Mouse (Mus musculus) embryonic facial prominence, embryonic 11.5 days (tissue): ENCODE measurements around the gene Ankle1. TPM values are rescaled to one million over a fixed set of nuclear protein-coding genes. Genes with fewer than 3 reads are reported as not detected.
"Not testable (repeated sequence)": the region's sequence is repeated elsewhere in the genome, so short reads cannot be mapped to it uniquely, and the experiment has no call there.

ENCODE experiments used
- ATAC-seq: fragments of 200-750 bp; cut with Nextera tagmentation; replicated peaks from 2 replicates; pipeline ENCODE4 v1.8.0; 2017; ENCODE audit warnings: low read depth; ENCODE audit not compliant: insufficient number of reproducible peaks, low FRiP score, low TSS enrichment
- DNase-seq: peaks from one replicate; pipeline ENCODE4 v3.0.0-alpha.2; 2015; ENCODE audit warnings: low spot score
- H3K27ac ChIP-seq: fragments of 300-500 bp; sonication (generic); replicated peaks from 2 replicates; pipeline ENCODE4 v1.5.1; 2014; ENCODE audit warnings: mild to moderate bottlenecking, low read depth, low read length, control low read depth
- H3K27me3 ChIP-seq: fragments of 300-500 bp; sonication (generic); 2 replicates; pipeline ENCODE4 v1.6.1; 2014; ENCODE audit warnings: mild to moderate bottlenecking, low read length, moderate library complexity, mixed read lengths; ENCODE audit not compliant: control insufficient read depth, insufficient read depth
- H3K36me3 ChIP-seq: fragments of 300-500 bp; sonication (generic); replicated peaks from 2 replicates; pipeline ENCODE4 v1.6.1; 2014; ENCODE audit warnings: low read depth, mild to moderate bottlenecking, low read length, moderate library complexity, mixed read lengths; ENCODE audit not compliant: control insufficient read depth, insufficient read depth
- H3K4me1 ChIP-seq: fragments of 300-500 bp; sonication (generic); 2 replicates; pipeline ENCODE4 v1.6.1; 2014; ENCODE audit warnings: low read length, mixed read lengths; ENCODE audit not compliant: control insufficient read depth, insufficient read depth
- H3K4me2 ChIP-seq: fragments of 300-500 bp; sonication (generic); 2 replicates; pipeline ENCODE4 v1.6.1; 2014; ENCODE audit warnings: low read depth, mild to moderate bottlenecking, control low read depth, low read length, moderate library complexity
- H3K4me3 ChIP-seq: fragments of 300-500 bp; sonication (generic); 2 replicates; pipeline ENCODE4 v1.5.1; 2014; ENCODE audit warnings: low read depth, low read length, control low read depth
- H3K9ac ChIP-seq: fragments of 300-500 bp; sonication (generic); replicated peaks from 2 replicates; pipeline ENCODE4 v1.6.1; 2014; ENCODE audit warnings: mild to moderate bottlenecking, control low read depth, low read length
- H3K9me3 ChIP-seq: fragments of 300-500 bp; sonication (generic); replicated peaks from 2 replicates; pipeline ENCODE4 v1.6.1; 2016; ENCODE audit warnings: mild to moderate bottlenecking, low read length, inconsistent platforms, mixed read lengths; ENCODE audit not compliant: control insufficient read depth
- WGBS: fragments of 180-500 bp; shearing (Covaris S2); extraction: QIAGEN DNeasy Blood & Tissue Kit; methylation state at CpG from one replicate; pipeline ENCODE4 v1.1.7; 2014; 5-methylcytosine and 5-hydroxymethylcytosine counted together
- polyA plus RNA-seq: library from polyadenylated mRNA; unstranded; fragments of >200 nt; fragmentation: Nextera tagmentation; extraction: Ambion mirVana; gene quantifications from 2 replicates; pipeline ENCODE4 v1.2.1, GENCODE M21; 2014

The Ankle1 gene
- polyA plus RNA-seq, 1 experiment from 2014 or later: 9.0 TPM

DNA sequence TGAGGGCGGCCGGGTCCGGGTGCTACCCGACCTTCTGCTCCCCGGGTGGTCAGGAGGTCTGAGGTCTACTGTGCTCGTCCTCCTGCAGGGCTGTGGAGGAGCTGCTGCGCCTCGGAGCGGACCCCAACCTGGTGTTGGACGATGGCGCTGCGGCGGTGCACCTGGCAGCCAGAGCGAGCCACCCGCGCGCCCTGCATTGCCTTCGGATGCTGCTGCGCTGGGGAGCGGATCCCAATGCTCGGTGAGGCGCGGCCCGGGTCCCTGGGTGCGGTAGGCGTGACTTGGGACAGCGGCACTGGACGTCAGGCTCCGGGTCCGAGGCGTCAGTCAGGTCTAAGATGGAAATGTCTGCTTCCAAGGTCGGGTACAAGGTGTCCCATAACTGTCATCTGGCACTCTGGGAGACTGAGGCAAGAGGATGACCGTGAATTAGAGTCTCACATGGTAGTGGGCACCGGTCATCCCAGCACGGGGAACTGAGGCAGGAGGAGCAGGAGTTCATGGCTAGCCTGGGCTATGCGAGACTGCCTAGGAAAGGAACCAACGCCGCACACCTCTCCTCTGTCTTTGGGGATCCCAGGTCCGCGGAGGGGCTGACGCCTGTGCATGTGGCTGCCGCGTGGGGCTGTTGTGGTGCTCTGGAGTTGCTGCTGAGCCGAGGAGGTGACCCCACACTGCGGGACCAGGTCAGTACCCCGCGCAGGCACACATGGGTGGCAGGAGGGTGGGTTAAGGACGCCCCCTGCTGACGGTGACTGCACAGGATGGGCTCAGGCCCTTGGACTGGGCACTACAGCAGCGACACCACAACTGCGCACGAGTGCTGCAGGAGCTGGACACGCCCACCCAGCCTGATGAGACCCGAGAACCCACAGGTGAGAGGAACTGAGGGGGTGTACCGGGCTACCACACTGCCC, 547 bp downstream of the Ankle1 start:
- ATAC-seq (peak; percentile 84), DNase-seq (peak; percentile 81)
- H3K4me3 ChIP-seq: peak overlapping the region; percentile 62
- H3K27me3 ChIP-seq: no peaks in the 10 kb centered on the region
- no peaks in the 10 kb centered on the region for H3K9me3 ChIP-seq
- H3K9ac ChIP-seq: peak overlapping the region; percentile 77
- 0 out of 2 replicates have a peak, but pooled peaks cover 5% of the 10 kb centered on the region for H3K4me1 ChIP-seq
- peaks cover 4% of the 10 kb centered on the region for H3K36me3 ChIP-seq
- WGBS: 1% methylated on average over 55 of the region's 55 CpGs
- H3K4me2 ChIP-seq: peak overlapping the region; percentile 94
- no peak overlapping the region; the same call in 1 of the 2 replicates for H3K27ac ChIP-seq

DNA sequence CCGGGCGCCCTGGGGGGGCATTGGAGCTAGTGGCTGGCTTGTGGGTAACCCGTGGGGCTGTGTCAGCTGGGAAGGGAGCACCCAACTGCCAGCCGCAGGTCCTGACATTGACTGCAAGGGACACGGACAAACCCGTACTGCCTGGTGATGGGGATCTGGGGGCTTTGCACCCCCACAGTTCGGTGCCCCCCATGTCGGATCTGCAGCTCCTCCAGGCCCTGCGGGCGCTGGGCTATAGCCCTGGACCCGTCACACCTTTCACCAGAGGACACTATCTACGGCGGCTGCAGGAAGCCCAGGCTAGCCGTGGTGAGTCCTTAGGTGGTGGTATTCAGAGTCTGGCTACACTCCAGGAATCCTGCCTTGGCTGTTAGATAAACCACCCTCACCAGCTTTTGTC, 1.6 kb downstream of the Ankle1 start:
- no peaks in the 10 kb centered on the region for H3K9me3 ChIP-seq
- no peak for ATAC-seq
- H3K4me2 ChIP-seq: no peak overlapping the region
- peaks cover 4% of the 10 kb centered on the region for H3K36me3 ChIP-seq
- 92% methylated on average over 14 of the region's 14 CpGs for WGBS
- H3K4me1 ChIP-seq: 0 out of 2 replicates have a peak, but pooled peaks cover 5% of the 10 kb centered on the region
- H3K4me3 ChIP-seq: peak overlapping the region; percentile 62; the same call in 1 of the 2 replicates
- DNase-seq: no peak
- no peak overlapping the region for H3K27ac ChIP-seq
- H3K9ac ChIP-seq: no peak overlapping the region
- H3K27me3 ChIP-seq: no peaks in the 10 kb centered on the region

DNA sequence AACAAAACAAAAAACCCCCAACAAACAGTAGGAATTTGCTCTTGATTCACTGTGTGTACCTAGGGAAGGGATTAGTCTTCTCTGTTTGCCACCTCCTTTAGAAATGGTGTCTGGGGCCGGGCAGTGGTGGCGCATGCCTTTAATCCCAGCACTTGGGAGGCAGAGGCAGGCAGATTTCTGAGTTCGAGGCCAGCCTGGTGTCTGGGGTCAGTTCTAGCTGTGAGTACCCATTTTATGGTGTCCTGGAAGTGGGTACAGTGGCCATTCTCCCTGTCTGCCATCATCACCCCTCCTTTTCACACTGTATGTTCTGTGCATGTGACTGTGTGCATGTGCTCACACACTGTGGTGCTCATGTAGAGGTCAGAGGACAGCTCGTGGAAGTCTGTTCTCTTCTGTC, 2.4 kb downstream of the Ankle1 start:
- H3K9ac ChIP-seq: no peak overlapping the region
- no peak overlapping the region for H3K4me3 ChIP-seq
- no peaks in the 10 kb centered on the region for H3K9me3 ChIP-seq
- no peak for DNase-seq
- 0 out of 2 replicates have a peak, but pooled peaks cover 5% of the 10 kb centered on the region for H3K4me1 ChIP-seq
- no peaks in the 10 kb centered on the region for H3K27me3 ChIP-seq
- 89% methylated on average over 4 of the region's 4 CpGs for WGBS
- no peak overlapping the region for H3K27ac ChIP-seq
- ATAC-seq: no peak
- no peak overlapping the region for H3K4me2 ChIP-seq
- H3K36me3 ChIP-seq: peaks cover 4% of the 10 kb centered on the region

DNA sequence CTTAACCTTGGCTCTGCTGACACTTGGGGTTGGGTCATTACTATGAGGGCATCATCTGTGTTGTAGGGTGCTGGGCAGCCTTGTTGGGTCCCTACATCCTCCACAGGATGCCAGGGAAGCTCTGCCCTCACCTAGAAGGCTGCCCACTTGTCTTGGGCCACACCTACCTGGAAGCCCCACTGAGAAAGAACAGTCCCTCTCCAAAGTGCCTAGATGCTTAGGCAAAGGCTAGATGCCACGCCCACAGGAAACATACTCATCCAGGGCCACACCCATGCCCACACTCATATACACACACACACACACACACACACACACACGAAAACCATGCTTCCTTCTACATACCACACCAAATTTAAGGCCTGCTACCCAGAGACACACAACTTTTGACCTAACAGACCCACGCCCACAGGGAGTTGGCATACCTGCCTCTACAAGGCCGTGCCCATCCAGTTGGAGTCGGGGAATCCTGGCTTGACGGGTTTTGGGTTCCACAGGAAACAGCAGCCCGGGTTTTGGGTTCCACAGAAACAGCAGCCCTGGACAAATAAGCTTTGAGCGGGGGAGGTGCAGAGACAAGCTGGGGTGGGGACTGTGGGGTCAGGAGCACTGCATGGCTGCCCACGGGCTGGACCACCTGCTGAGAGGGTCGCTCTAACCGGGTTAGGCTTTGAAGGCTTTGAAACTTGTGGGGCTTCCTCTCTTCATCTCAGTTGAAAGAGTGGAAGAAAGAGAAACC, 5.9 kb downstream of the Ankle1 start:
- WGBS: 49% methylated on average over 11 of the region's 11 CpGs
- H3K36me3 ChIP-seq: peaks cover 4% of the 10 kb centered on the region
- H3K9ac ChIP-seq: 0 out of 2 replicates have a peak overlapping the region, but pooled peaks have one; percentile 22
- no peak overlapping the region for H3K27ac ChIP-seq
- H3K27me3 ChIP-seq: no peaks in the 10 kb centered on the region
- H3K9me3 ChIP-seq: no peaks in the 10 kb centered on the region
- H3K4me3 ChIP-seq: no peak overlapping the region
- no peak overlapping the region for H3K4me2 ChIP-seq
- 0 out of 2 replicates have a peak, but pooled peaks have one; percentile 12 for ATAC-seq
- 0 out of 2 replicates have a peak, but pooled peaks cover 3% of the 10 kb centered on the region for H3K4me1 ChIP-seq
- no peak for DNase-seq

DNA sequence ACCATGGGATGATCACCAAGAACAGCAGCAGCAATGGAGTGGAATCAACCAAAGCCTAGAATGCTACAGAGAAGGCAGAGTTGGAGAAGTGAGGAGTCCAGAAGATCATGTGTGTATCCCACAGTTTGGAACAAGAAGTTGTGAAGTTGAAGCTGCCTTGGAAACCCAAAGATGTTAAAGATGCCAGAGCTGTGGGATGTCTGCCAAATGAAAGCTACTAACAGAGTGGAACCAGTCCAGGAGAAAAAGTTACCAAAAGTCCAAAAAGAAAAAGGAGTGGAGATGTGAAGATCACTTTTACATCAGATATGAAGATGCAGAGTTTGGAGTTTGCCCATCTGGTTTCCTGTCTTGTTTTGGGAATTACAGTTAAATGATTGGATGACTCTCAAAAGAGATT, 16.3 kb downstream of the Ankle1 start:
- Histone ChIP-seq H3K36me3 (no peaks in the 10 kb centered on the region), H3K9me3 (no peaks in the 10 kb centered on the region), H3K27me3 (no peaks in the 10 kb centered on the region), H3K27ac (no peak overlapping the region), H3K4me2 (no peak overlapping the region), H3K4me3 (no peak overlapping the region), H3K4me1 (no peaks in the 10 kb centered on the region), H3K9ac (no peak overlapping the region)
- no peak for DNase-seq
- no peak for ATAC-seq

DNA sequence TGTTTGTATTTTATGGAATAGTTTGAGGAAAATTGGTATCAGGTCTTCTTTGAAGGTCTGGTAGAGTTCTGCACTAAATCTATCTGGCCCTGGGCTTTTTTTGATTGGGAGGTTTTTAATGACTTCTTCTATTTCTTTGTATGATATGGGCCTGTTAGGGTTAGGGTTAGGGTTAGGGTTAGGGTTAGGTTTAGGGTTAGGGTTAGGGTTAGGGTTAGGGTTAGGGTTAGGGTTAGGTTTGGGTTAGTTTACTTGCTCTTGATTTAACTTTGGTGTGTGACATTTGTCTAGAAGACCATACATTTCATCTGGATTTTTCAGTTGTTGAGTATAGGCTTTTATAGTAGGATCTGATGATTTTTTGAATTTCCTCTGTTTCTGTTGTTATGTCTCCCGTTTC, 27.1 kb downstream of the Ankle1 start:
- H3K27ac ChIP-seq, H3K9ac ChIP-seq, H3K4me2 ChIP-seq, DNase-seq, ATAC-seq, H3K9me3 ChIP-seq, H3K4me3 ChIP-seq, H3K27me3 ChIP-seq, H3K36me3 ChIP-seq, H3K4me1 ChIP-seq: not testable (repeated sequence)
- WGBS: 84% methylated on average over 1 of the region's 1 CpGs

DNA sequence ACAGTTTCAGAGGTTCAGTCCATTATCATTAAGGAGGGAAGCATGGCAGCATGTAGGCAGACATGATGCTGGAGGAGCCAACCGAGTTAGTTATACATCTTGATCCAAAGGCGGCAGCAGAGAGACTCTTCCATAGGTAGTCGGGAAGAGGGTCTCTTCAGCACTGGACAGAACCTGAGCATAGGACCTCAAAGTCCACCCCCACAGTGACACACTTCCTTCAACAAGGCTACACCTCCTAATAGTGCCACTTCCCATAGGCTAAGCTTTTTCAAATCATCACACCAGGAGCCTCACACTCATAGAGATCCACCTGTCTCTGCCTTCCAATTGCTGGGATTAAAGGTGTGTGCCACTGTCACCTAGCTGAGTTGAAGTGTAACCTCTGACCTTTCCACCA, 31.2 kb downstream of the Ankle1 start:
- no peak overlapping the region for H3K9ac ChIP-seq
- H3K36me3 ChIP-seq: no peaks in the 10 kb centered on the region
- no peak overlapping the region for H3K27ac ChIP-seq
- H3K4me2 ChIP-seq: no peak overlapping the region
- no peaks in the 10 kb centered on the region for H3K9me3 ChIP-seq
- ATAC-seq (no peak), DNase-seq (no peak)
- WGBS: 58% methylated on average over 3 of the region's 3 CpGs
- H3K4me3 ChIP-seq: no peak overlapping the region
- H3K4me1 ChIP-seq: no peaks in the 10 kb centered on the region
- no peaks in the 10 kb centered on the region for H3K27me3 ChIP-seq

DNA sequence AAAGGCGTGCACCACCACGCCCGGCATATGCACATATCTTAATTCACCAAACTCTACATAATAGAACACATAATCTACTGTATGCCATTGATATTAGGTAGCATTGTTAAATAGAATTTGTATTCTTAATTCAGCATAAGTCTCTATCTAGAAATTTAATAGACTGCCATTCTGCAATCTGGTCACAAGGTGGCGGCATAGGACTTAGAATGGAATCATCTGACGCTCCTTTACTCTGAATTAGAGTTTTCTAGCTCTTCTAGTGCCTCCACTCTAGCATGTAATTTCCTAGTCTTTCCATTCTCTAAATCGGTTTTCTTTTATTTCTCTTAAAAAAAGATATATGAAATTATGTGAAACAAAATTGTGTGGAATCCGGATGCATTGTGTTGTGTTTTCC, 35.6 kb downstream of the Ankle1 start:
- 1% methylated on average over 7 of the region's 7 CpGs for WGBS
- ATAC-seq (no peak), DNase-seq (peak; percentile 84)

More for the DNA sequence above, 35.6 kb downstream of the Ankle1 start:
- H3K27ac ChIP-seq: no peak overlapping the region
- H3K36me3 ChIP-seq: no peaks in the 10 kb centered on the region
- no peak overlapping the region for H3K9ac ChIP-seq
- H3K4me2 ChIP-seq: no peak overlapping the region
- no peak overlapping the region for H3K4me3 ChIP-seq
- H3K9me3 ChIP-seq: no peaks in the 10 kb centered on the region
- H3K4me1 ChIP-seq: no peaks in the 10 kb centered on the region
- H3K27me3 ChIP-seq: no peaks in the 10 kb centered on the region
